Mouse (Mus musculus) heart, embryonic 13.5 days (tissue): ENCODE results near the gene Myh6. TPM values are rescaled to one million over a fixed set of nuclear protein-coding genes. Genes with fewer than 3 reads are reported as not detected.
A peak's percentile ranks its signal among the peaks of the same experiment; 100 is the strongest.
"Not testable (repeated sequence)": the region's sequence is repeated elsewhere in the genome, so short reads cannot be mapped to it uniquely, and the experiment has no call there.

Experiments
- ATAC-seq: fragments of 200-750 bp; cut with Nextera tagmentation; 2 replicates; pipeline ENCODE4 v1.8.0; 2017; ENCODE audit warnings: moderate TSS enrichment; ENCODE audit not compliant: insufficient number of reproducible peaks, low FRiP score, low TSS enrichment; ENCODE audit errors: extremely low read depth
- H3K27ac ChIP-seq: fragments of 300-500 bp; sonication (generic); replicated peaks from 2 replicates; pipeline ENCODE4 v1.5.1; 2015; ENCODE audit warnings: moderate library complexity, mild to moderate bottlenecking, inconsistent platforms
- H3K27me3 ChIP-seq: fragments of 300-500 bp; sonication (generic); replicated peaks from 2 replicates; pipeline ENCODE4 v1.6.1; 2015; ENCODE audit warnings: mild to moderate bottlenecking, inconsistent platforms
- H3K36me3 ChIP-seq: fragments of 300-500 bp; sonication (generic); 2 replicates; pipeline ENCODE4 v1.6.1; 2015; ENCODE audit warnings: mild to moderate bottlenecking, inconsistent platforms
- H3K4me1 ChIP-seq: fragments of 300-500 bp; sonication (generic); 2 replicates; pipeline ENCODE4 v1.6.1; 2015; ENCODE audit warnings: inconsistent platforms
- H3K4me2 ChIP-seq: fragments of 300-500 bp; sonication (generic); 2 replicates; pipeline ENCODE4 v1.6.1; 2015; ENCODE audit warnings: inconsistent platforms, mild to moderate bottlenecking, moderate library complexity
- H3K4me3 ChIP-seq: fragments of 300-500 bp; sonication (generic); 2 replicates; pipeline ENCODE4 v1.5.1; 2015; ENCODE audit warnings: moderate library complexity, mild to moderate bottlenecking, inconsistent platforms
- H3K9ac ChIP-seq: fragments of 300-500 bp; sonication (generic); 2 replicates; pipeline ENCODE4 v1.6.1; 2015; ENCODE audit warnings: inconsistent platforms, mild to moderate bottlenecking, moderate library complexity
- H3K9me3 ChIP-seq: fragments of 300-500 bp; sonication (generic); 2 replicates; pipeline ENCODE4 v1.6.1; 2016; ENCODE audit warnings: inconsistent platforms
- WGBS: fragments of 180-500 bp; shearing (Covaris S2); methylation state at CpG from one replicate; pipeline ENCODE4 v1.1.7; 2015; ENCODE audit warnings: mixed read lengths; 5-methylcytosine and 5-hydroxymethylcytosine counted together
- polyA plus RNA-seq: library from polyadenylated mRNA; unstranded; fragments of >200 nt; fragmentation: Nextera tagmentation; extraction: Ambion mirVana; gene quantifications from 2 replicates; pipeline ENCODE4 v1.2.1, GENCODE M21; 2015

Gene Myh6
- polyA plus RNA-seq, 1 experiment from 2014 or later: 1,858 TPM

GRCm38 (mm10) chr14:54958503-54958902 is 8.2 kb downstream of the Myh6 start:
- no peak for ATAC-seq
- Histone ChIP-seq H3K4me1 (peaks cover 54% of the 10 kb centered on the region), H3K4me3 (peak overlapping the region; percentile 61), H3K4me2 (peak overlapping the region; percentile 70), H3K27me3 (no peaks in the 10 kb centered on the region), H3K36me3 (peaks cover 93% of the 10 kb centered on the region), H3K9me3 (no peaks in the 10 kb centered on the region), H3K27ac (peak overlapping the region; percentile 90), H3K9ac (peak overlapping the region; percentile 89)
- WGBS: 51% methylated on average over 4 of the region's 4 CpGs

DNA sequence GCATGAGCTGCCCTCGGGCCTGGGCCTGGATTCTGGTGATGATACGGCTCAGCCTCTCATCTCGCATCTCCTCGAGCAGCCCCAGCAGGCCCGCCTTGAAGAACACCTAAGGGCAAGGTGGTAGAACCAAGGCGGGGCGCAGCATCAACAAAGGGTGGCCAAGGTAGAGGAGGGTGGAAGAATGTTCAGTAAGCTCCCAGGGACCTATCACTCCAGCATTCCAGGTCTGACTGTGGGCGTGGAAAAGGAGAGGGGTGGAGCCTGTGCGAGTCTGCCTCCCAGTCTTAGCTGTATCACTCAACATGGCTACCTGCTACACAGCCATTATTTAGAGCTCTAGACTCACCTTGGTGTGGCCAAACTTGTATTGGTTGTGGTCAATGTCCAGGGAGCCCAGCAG is 10.2 kb downstream of the Myh6 start:
- Histone ChIP-seq H3K27me3 (0 out of 2 replicates have a peak, but pooled peaks cover 1% of the 10 kb centered on the region), H3K27ac (peak overlapping the region; percentile 56; the same call in 1 of the 2 replicates), H3K9me3 (no peaks in the 10 kb centered on the region), H3K4me2 (peak overlapping the region; percentile 70), H3K36me3 (peaks cover 96% of the 10 kb centered on the region), H3K4me1 (peaks cover 54% of the 10 kb centered on the region), H3K4me3 (peak overlapping the region; percentile 61), H3K9ac (peak overlapping the region; percentile 89)
- ATAC-seq: 0 out of 2 replicates have a peak, but pooled peaks have one; percentile 0
- 62% methylated on average over 9 of the region's 9 CpGs for WGBS

DNA sequence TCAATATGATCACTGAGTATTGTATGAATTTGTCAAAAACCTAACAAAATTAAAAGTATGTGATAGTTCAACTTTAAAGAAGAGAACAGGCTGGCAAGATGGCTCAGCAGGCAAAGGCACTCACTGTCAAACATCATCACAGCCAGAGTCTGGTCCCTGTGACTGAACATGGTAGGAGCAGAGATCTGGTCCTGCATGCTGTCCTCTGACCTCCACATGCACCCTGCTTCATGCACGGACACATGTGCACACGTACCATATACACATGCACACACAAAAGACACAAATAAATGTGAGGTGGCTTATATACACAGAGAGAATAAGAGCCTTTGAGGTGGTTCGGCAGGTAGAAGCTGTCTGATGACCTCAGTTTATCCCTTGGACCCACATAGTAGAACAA is 11.2 kb downstream of the Myh6 start:
- no peak overlapping the region for H3K4me3 ChIP-seq
- H3K27ac ChIP-seq: peak overlapping the region; percentile 39; the same call in 1 of the 2 replicates
- H3K4me1 ChIP-seq: peaks cover 44% of the 10 kb centered on the region
- WGBS: 64% methylated on average over 3 of the region's 3 CpGs
- peak overlapping the region; percentile 60 for H3K9ac ChIP-seq
- no peaks in the 10 kb centered on the region for H3K9me3 ChIP-seq
- peaks cover 6% of the 10 kb centered on the region; the same call in 1 of the 2 replicates for H3K27me3 ChIP-seq
- 0 out of 2 replicates have a peak overlapping the region, but pooled peaks have one; percentile 5 for H3K4me2 ChIP-seq
- ATAC-seq: no peak
- peaks cover 96% of the 10 kb centered on the region for H3K36me3 ChIP-seq

DNA sequence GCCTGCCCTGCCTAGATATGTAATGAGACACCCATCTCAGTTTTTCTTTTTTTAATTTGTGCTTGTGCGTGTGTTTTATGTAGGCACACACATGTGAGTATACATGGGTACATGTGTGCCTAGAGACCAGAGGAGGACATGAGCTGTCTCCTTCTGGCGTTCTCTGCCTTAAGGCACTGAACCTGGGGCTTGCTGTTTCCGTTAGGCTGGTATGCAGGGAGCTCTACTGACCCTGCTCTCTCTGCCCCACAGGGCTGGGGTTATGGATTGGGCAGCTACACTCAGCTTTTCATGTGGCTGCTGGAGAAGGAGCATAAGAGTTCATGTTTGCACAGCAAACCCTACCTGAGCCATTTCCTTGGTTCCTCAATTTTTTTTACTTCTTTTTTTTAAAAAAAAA is 12.3 kb downstream of the Myh6 start:
- Histone ChIP-seq H3K36me3 (peaks cover 96% of the 10 kb centered on the region), H3K4me3 (no peak overlapping the region), H3K4me1 (peaks cover 42% of the 10 kb centered on the region), H3K27me3 (peaks cover 12% of the 10 kb centered on the region; the same call in 1 of the 2 replicates), H3K27ac (no peak overlapping the region), H3K9me3 (no peaks in the 10 kb centered on the region), H3K9ac (peak overlapping the region; percentile 60; the same call in 1 of the 2 replicates), H3K4me2 (no peak overlapping the region)
- WGBS: 52% methylated on average over 3 of the region's 3 CpGs
- no peak for ATAC-seq

DNA sequence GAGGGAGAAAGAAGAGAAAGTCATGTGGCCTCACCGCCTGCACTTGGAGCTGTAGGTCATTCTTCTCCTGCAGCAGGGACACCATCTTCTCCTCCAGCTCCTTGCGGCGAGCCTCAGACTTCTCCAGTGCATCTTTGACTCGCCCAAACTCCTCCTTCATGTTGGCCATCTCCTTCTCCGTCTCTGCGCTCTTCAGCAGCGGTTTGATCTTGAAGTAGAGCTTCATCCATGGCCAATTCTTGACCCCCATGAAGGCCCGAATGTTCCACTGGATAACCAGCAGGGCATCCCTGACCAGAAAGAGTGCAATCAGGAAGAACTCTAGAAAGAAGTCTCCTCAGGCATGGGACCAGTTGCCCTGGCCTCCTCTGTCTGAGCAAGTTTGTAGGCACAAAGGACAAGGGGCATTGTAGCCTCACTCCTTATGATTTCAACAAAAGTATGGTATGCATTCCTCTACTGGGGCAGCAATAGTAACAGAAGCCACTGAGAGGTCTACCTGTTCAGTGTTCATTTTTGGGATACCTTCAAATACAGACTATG is 13.0 kb downstream of the Myh6 start:
- H3K4me3 ChIP-seq: no peak overlapping the region
- H3K27me3 ChIP-seq: peaks cover 14% of the 10 kb centered on the region; the same call in 1 of the 2 replicates
- peaks cover 41% of the 10 kb centered on the region for H3K4me1 ChIP-seq
- no peaks in the 10 kb centered on the region for H3K9me3 ChIP-seq
- H3K27ac ChIP-seq: peak overlapping the region; percentile 17; the same call in 1 of the 2 replicates
- ATAC-seq: no peak
- H3K4me2 ChIP-seq: no peak overlapping the region
- peaks cover 96% of the 10 kb centered on the region for H3K36me3 ChIP-seq
- 80% methylated on average over 8 of the region's 8 CpGs for WGBS
- peak overlapping the region; percentile 25; the same call in 1 of the 2 replicates for H3K9ac ChIP-seq

- Histone ChIP-seq H3K36me3 (peaks cover 96% of the 10 kb centered on the region), H3K4me3 (no peak overlapping the region), H3K27ac (peak overlapping the region; percentile 24; the same call in 1 of the 2 replicates), H3K4me1 (peaks cover 44% of the 10 kb centered on the region), H3K4me2 (no peak overlapping the region), H3K9me3 (no peaks in the 10 kb centered on the region), H3K27me3 (peaks cover 14% of the 10 kb centered on the region; the same call in 1 of the 2 replicates), H3K9ac (peak overlapping the region; percentile 2; the same call in 1 of the 2 replicates)
- ATAC-seq: no peak
- WGBS: 72% methylated on average over 6 of the region's 6 CpGs
Observed at GRCm38 (mm10) chr14:54951587-54951986, 15.1 kb downstream of the Myh6 start.

DNA sequence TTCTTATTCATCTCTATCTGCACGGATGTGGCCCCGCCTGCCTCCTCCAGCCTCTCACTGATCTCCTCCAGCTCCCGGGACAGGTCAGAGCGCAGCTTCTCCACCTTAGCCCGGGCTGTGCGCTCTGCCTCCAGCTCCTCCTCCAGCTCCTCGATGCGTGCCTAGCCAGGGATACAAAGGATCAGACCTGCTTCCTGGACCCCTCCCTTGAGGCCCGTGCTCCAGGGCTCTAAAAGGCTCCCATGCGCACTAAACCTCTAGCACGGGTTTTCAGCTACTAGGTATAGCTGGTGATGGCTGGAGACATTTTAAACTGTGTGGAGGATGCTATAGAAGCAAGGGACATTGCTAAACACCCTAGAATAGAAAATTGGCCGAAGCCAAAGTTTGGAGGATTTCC is 16.2 kb downstream of the Myh6 start:
- no peak overlapping the region for H3K4me3 ChIP-seq
- 0 out of 2 replicates have a peak overlapping the region, but pooled peaks have one; percentile 15 for H3K27ac ChIP-seq
- H3K27me3 ChIP-seq: peaks cover 14% of the 10 kb centered on the region; the same call in 1 of the 2 replicates
- peaks cover 46% of the 10 kb centered on the region for H3K4me1 ChIP-seq
- no peaks in the 10 kb centered on the region for H3K9me3 ChIP-seq
- H3K4me2 ChIP-seq: no peak overlapping the region
- WGBS: 48% methylated on average over 12 of the region's 12 CpGs
- ATAC-seq: no peak
- peaks cover 98% of the 10 kb centered on the region for H3K36me3 ChIP-seq
- H3K9ac ChIP-seq: 0 out of 2 replicates have a peak overlapping the region, but pooled peaks have one; percentile 6

DNA sequence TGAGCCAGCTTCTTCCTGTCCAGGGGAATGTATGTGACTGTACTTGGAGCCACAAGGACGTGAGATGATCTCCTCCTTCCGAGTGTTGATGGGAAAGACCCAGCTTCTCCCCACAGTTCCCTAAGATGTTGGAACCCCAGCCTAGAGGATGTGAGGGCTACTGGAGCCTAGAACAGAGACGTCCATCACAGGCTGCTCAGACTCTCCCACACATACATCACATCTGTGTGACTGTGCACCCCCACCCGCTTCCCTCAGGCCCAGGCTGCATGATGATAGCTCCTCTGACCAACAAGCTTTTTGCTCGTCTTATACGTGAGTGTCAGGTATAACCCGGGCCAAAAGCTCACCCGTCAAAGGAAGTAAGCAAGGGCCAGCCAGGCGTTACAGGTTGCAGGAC is 17.9 kb downstream of the Myh6 start:
- H3K27ac ChIP-seq: peak overlapping the region; percentile 43; the same call in 1 of the 2 replicates
- 58% methylated on average over 9 of the region's 9 CpGs for WGBS
- ATAC-seq: no peak

DNA sequence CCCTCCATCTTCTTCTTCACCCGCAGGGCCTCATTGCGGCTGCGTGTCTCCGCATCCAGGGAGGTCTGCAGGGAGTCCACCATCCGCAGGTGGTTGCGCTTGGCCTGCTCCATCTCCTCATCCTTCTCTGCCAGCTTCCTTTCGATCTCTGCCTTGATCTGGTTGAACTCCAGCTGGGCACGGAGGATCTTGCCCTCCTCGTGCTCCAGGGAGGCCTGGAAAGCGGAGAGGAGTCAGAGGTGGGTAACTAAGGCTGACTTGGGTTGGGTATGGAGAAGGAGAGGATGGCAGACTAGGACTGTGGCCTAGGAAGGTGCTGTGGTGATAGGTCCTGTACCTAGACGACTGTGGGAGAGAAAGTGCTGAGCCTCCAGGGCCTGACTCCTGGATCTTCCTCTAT is 19.7 kb downstream of the Myh6 start:
- H3K4me3 ChIP-seq, ATAC-seq, H3K9me3 ChIP-seq, H3K4me2 ChIP-seq: not testable (repeated sequence)
- H3K27me3 ChIP-seq: peaks cover 14% of the 10 kb centered on the region; the same call in 1 of the 2 replicates
- 66% methylated on average over 11 of the region's 11 CpGs for WGBS
- peaks cover 36% of the 10 kb centered on the region for H3K4me1 ChIP-seq
- H3K27ac ChIP-seq: peak overlapping the region; percentile 43; the same call in 1 of the 2 replicates
- H3K9ac ChIP-seq: peak overlapping the region; percentile 28; the same call in 1 of the 2 replicates
- peaks cover 98% of the 10 kb centered on the region for H3K36me3 ChIP-seq

More for the DNA sequence above, 17.9 kb downstream of the Myh6 start:
- Histone ChIP-seq H3K9ac (0 out of 2 replicates have a peak overlapping the region, but pooled peaks have one; percentile 4), H3K4me1 (peaks cover 45% of the 10 kb centered on the region), H3K4me3 (no peak overlapping the region), H3K36me3 (peaks cover 98% of the 10 kb centered on the region), H3K9me3 (no peaks in the 10 kb centered on the region), H3K27me3 (peaks cover 14% of the 10 kb centered on the region; the same call in 1 of the 2 replicates), H3K4me2 (no peak overlapping the region)

- WGBS: 46% methylated on average over 19 of the region's 19 CpGs
- peak overlapping the region; percentile 43 for H3K27ac ChIP-seq
- H3K4me3 ChIP-seq: no peak overlapping the region
- no peak for ATAC-seq
- peak overlapping the region; percentile 28; the same call in 1 of the 2 replicates for H3K9ac ChIP-seq
- H3K36me3 ChIP-seq: peaks cover 98% of the 10 kb centered on the region
- no peak overlapping the region for H3K4me2 ChIP-seq
- H3K4me1 ChIP-seq: peaks cover 36% of the 10 kb centered on the region
- no peaks in the 10 kb centered on the region for H3K9me3 ChIP-seq
- H3K27me3 ChIP-seq: peaks cover 9% of the 10 kb centered on the region; the same call in 1 of the 2 replicates
Observed at GRCm38 (mm10) chr14:54945975-54946704, 20.6 kb downstream of the Myh6 start.

DNA sequence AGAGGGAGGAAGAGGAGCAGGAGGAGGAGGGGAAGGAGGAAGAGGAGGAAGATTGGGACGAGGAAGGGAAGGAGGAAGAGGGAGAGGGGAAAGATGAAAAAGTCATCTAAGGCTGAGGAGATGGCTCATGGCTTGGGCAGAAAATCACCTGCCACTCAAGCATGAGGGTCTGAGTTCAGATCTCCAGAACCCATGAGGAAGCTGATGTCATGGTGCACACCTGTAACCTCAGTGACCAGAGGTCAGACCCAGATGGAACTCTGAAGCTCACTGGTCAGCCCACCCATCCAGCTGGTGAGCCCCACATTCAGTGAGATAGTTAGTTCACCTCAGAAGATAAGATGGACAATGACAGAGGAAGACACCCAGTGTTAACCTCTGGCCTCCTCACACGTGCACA is 21.8 kb downstream of the Myh6 start:
- H3K9ac ChIP-seq: no peak overlapping the region
- H3K9me3 ChIP-seq: no peaks in the 10 kb centered on the region
- H3K4me1 ChIP-seq: peaks cover 34% of the 10 kb centered on the region
- ATAC-seq: no peak
- H3K27ac ChIP-seq: no peak overlapping the region; the same call in 1 of the 2 replicates
- no peak overlapping the region for H3K4me3 ChIP-seq
- no peak overlapping the region for H3K4me2 ChIP-seq
- peaks cover 10% of the 10 kb centered on the region; the same call in 1 of the 2 replicates for H3K27me3 ChIP-seq
- 55% methylated on average over 2 of the region's 2 CpGs for WGBS
- peaks cover 99% of the 10 kb centered on the region for H3K36me3 ChIP-seq
